In genomic region chrX:161163069-161163416, GRCm38 (mm10) we compare ENCODE assay signal across 9 mouse cellular contexts. TPM values are rescaled to one million over a fixed set of nuclear protein-coding genes. Genes with fewer than 3 reads are reported as not detected.
DNase-seq lines count a peak whose midpoint lies in the region; ATAC-seq and TF ChIP-seq lines count a peak whose summit lies in the region.
"Had no signal": no experiment of that assay in that cellular context is flagged by ENCODE, and none has a peak within 500 bp of the region (broad histone marks: within the 10 kb centered on the region; RNA-seq: fewer than 3 reads in every experiment).

No protein-coding gene starts in this region.

- DNase-seq in heart, postnatal 25 days (ENCODE audit: low spot score): no peak
- DNase-seq in thymus, postnatal 0 days (ENCODE audit: low spot score): no peak
- no peak for DNase-seq in left cerebral cortex, adult 18-20 months (ENCODE audit: low spot score in 2 of 2)
- DNase-seq in frontal cortex, postnatal 14 days (ENCODE audit: low spot score in 2 of 2): no peak

- no peaks in the 10 kb centered on the region for H3K4me1 ChIP-seq in heart, embryonic 11.5 days (ENCODE audit: control insufficient read depth, insufficient read depth, low read length)
- H3K4me1 ChIP-seq in ES-Bruce4 (ENCODE audit: control insufficient read depth, insufficient read depth, low read length): no peaks in the 10 kb centered on the region
- H3K4me1 ChIP-seq in forebrain, embryonic 16.5 days (replicated peaks; ENCODE audit: control insufficient read depth, insufficient read depth, low read length): 0 out of 2 replicates have a peak, but pooled peaks cover 2% of the 10 kb centered on the region
- H3K4me1 ChIP-seq in liver, embryonic 16.5 days (ENCODE audit: control insufficient read depth, low read depth, low read length): no peaks in the 10 kb centered on the region

- H3K9ac ChIP-seq in heart, embryonic 11.5 days (ENCODE audit: low read depth, low read length): peak overlapping the region; percentile 62; the same call in 1 of the 2 replicates
- peak overlapping the region; percentile 38 for H3K9ac ChIP-seq in ES-Bruce4 (ENCODE audit: low read depth, poor library complexity, severe bottlenecking)
- H3K9ac ChIP-seq in forebrain, embryonic 16.5 days (replicated peaks; ENCODE audit: low read depth, low read length): peak overlapping the region; percentile 49
- peak overlapping the region; percentile 33; the same call in 1 of the 2 replicates for H3K9ac ChIP-seq in liver, embryonic 16.5 days (ENCODE audit: low read depth, low read length)

- 0 out of 2 replicates have a peak, but pooled peaks have one; percentile 39 for ATAC-seq in heart, embryonic 11.5 days (replicated peaks; ENCODE audit: insufficient number of reproducible peaks, low FRiP score, low TSS enrichment)
- peak; percentile 77 for ATAC-seq in forebrain, embryonic 16.5 days
- ATAC-seq in liver, embryonic 16.5 days (ENCODE audit: low read depth): no peak

- no peaks in the 10 kb centered on the region for H3K36me3 ChIP-seq in heart, embryonic 11.5 days (ENCODE audit: control insufficient read depth, insufficient read depth, low read length)
- H3K36me3 ChIP-seq in ES-Bruce4 (ENCODE audit: control insufficient read depth, insufficient read depth, low read length, poor library complexity, severe bottlenecking): no peaks in the 10 kb centered on the region
- no peaks in the 10 kb centered on the region for H3K36me3 ChIP-seq in forebrain, embryonic 16.5 days (ENCODE audit: control insufficient read depth, insufficient read depth)
- no peaks in the 10 kb centered on the region for H3K36me3 ChIP-seq in liver, embryonic 16.5 days (ENCODE audit: control insufficient read depth, insufficient read depth)

- intact Hi-C loops in heart, postnatal 25 days (cut with DNase I): no loop called here

- no peaks in the 10 kb centered on the region for H3K9me3 ChIP-seq in heart, embryonic 11.5 days (replicated peaks; ENCODE audit: control insufficient read depth, low read length)
- no peaks in the 10 kb centered on the region for H3K9me3 ChIP-seq in ES-Bruce4 (replicated peaks; ENCODE audit: control insufficient read depth, insufficient read depth, low read length, poor library complexity, severe bottlenecking)
- no peaks in the 10 kb centered on the region for H3K9me3 ChIP-seq in forebrain, embryonic 16.5 days (ENCODE audit: control insufficient read depth, low read length)
- no peaks in the 10 kb centered on the region for H3K9me3 ChIP-seq in liver, embryonic 16.5 days (replicated peaks; ENCODE audit: control insufficient read depth, low read length)

- no peak for TF ChIP-seq EP300 in ES-Bruce4 (IDR thresholded peaks at IDR 0.05; ENCODE audit: insufficient read depth, low read depth, low read length)

- TF ChIP-seq CTCF in ES-Bruce4 (IDR thresholded peaks at IDR 0.05; ENCODE audit: low read depth, low read length): no peak

- 23% methylated on average over 6 of the region's 6 CpGs for WGBS in heart, embryonic 11.5 days (ENCODE audit: insufficient replicate concordance)
- WGBS in forebrain, embryonic 16.5 days: 8% methylated on average over 6 of the region's 6 CpGs
- WGBS in liver, embryonic 16.5 days (ENCODE audit: insufficient replicate concordance): 25% methylated on average over 6 of the region's 6 CpGs

- TF ChIP-seq POLR2A in ES-Bruce4 (IDR thresholded peaks at IDR 0.05; ENCODE audit: insufficient read depth, low read length): no peak

- H3K27me3 ChIP-seq in heart, embryonic 11.5 days (ENCODE audit: control insufficient read depth, insufficient read depth, low read length): no peaks in the 10 kb centered on the region
- no peaks in the 10 kb centered on the region for H3K27me3 ChIP-seq in ES-Bruce4 (ENCODE audit: control insufficient read depth, insufficient read depth, low read length, poor library complexity, severe bottlenecking)
- no peaks in the 10 kb centered on the region for H3K27me3 ChIP-seq in forebrain, embryonic 16.5 days (replicated peaks; ENCODE audit: control insufficient read depth, insufficient read depth, low read length)
- no peaks in the 10 kb centered on the region for H3K27me3 ChIP-seq in liver, embryonic 16.5 days (ENCODE audit: control insufficient read depth, insufficient read depth, low read depth, low read length)
- H3K27me3 ChIP-seq: CH12.LX had no signal

- H3K4me2 ChIP-seq in heart, embryonic 11.5 days: peak overlapping the region; percentile 63
- peak overlapping the region; percentile 55 for H3K4me2 ChIP-seq in forebrain, embryonic 16.5 days (ENCODE audit: low read length)
- peak overlapping the region; percentile 57 for H3K4me2 ChIP-seq in liver, embryonic 16.5 days (ENCODE audit: low read depth, low read length)

- H3K27ac ChIP-seq in heart, embryonic 11.5 days (ENCODE audit: low read depth, low read length): no peak overlapping the region
- peak overlapping the region; percentile 32; the same call in 1 of the 2 replicates for H3K27ac ChIP-seq in ES-Bruce4 (ENCODE audit: insufficient read depth, low read length)
- H3K27ac ChIP-seq in forebrain, embryonic 16.5 days (ENCODE audit: low read length): no peak overlapping the region
- no peak overlapping the region for H3K27ac ChIP-seq in liver, embryonic 16.5 days (ENCODE audit: low read length)

- peak overlapping the region; percentile 54 for H3K4me3 ChIP-seq in heart, embryonic 11.5 days (ENCODE audit: low read depth, low read length)
- H3K4me3 ChIP-seq in ES-Bruce4 (ENCODE audit: low read depth, low read length): peak overlapping the region; percentile 94
- peak overlapping the region; percentile 48 for H3K4me3 ChIP-seq in forebrain, embryonic 16.5 days (replicated peaks; ENCODE audit: low read length)
- H3K4me3 ChIP-seq in liver, embryonic 16.5 days (ENCODE audit: low read depth, low read length): peak overlapping the region; percentile 58

RNA-seq across cellular contexts. Expression of gene Scml2, which starts 46.0 kb away (rescaled TPM):
- 2.7 and 6.6 TPM in 2 replicates for polyA plus RNA-seq in heart, embryonic 11.5 days (2014; fragmentation: Nextera tagmentation; extraction: Ambion mirVana)
- under 1 TPM; 0.62 to 0.78 TPM for total RNA-seq in heart, postnatal 25 days (2021)
- polyA plus RNA-seq in ES-Bruce4 (2011; ENCODE audit: insufficient read depth, insufficient read length, low read depth, missing spikeins): 10.3 and 13.4 TPM in 2 replicates
- 2.4 TPM in 2 replicates for polyA plus RNA-seq in forebrain, embryonic 16.5 days (2015; fragmentation: Nextera tagmentation; extraction: Ambion mirVana)
- 0.46 and 0.64 TPM in 2 replicates for polyA plus RNA-seq in liver, embryonic 16.5 days (2015; fragmentation: Nextera tagmentation; extraction: Ambion mirVana)
- 0.59 and 0.76 TPM in 2 replicates for polyA plus RNA-seq in thymus, postnatal 0 days (2015; fragmentation: Nextera tagmentation; extraction: Ambion mirVana)
- total RNA-seq in left cerebral cortex, adult 18-20 months (2021): under 1 TPM; 0.82 to 1.00 TPM
